Mouse (Mus musculus) limb, embryonic 11.5 days (tissue): ENCODE data around the gene Spaca3. TPM values are rescaled to one million over a fixed set of nuclear protein-coding genes. Genes with fewer than 3 reads are reported as not detected.

Experiments
- ATAC-seq: fragments of 200-750 bp; cut with Nextera tagmentation; 2 replicates; pipeline ENCODE4 v1.8.0; 2017; ENCODE audit warnings: low read depth; ENCODE audit not compliant: insufficient number of reproducible peaks, low FRiP score, low TSS enrichment
- DNase-seq: peaks from one replicate; pipeline ENCODE4 v3.0.0-alpha.2; 2015; ENCODE audit warnings: low spot score
- H3K27ac ChIP-seq: fragments of 300-500 bp; sonication (generic); replicated peaks from 2 replicates; pipeline ENCODE4 v1.5.1; 2014; ENCODE audit warnings: low read depth, mild to moderate bottlenecking, low read length
- H3K27me3 ChIP-seq: fragments of 300-500 bp; sonication (generic); 2 replicates; pipeline ENCODE4 v1.6.1; 2014; ENCODE audit warnings: mild to moderate bottlenecking, low read length, mixed read lengths; ENCODE audit not compliant: control insufficient read depth, insufficient read depth
- H3K36me3 ChIP-seq: fragments of 300-500 bp; sonication (generic); 2 replicates; pipeline ENCODE4 v1.6.1; 2014; ENCODE audit warnings: mild to moderate bottlenecking, low read length, moderate library complexity, mixed read lengths; ENCODE audit not compliant: control insufficient read depth, insufficient read depth
- H3K4me1 ChIP-seq: fragments of 300-500 bp; sonication (generic); 2 replicates; pipeline ENCODE4 v1.6.1; 2014; ENCODE audit warnings: low read length, mixed read lengths; ENCODE audit not compliant: control insufficient read depth, insufficient read depth
- H3K4me2 ChIP-seq: fragments of 300-500 bp; sonication (generic); 2 replicates; pipeline ENCODE4 v1.6.1; 2014; ENCODE audit warnings: low read depth, mild to moderate bottlenecking, moderate library complexity; ENCODE audit not compliant: severe bottlenecking
- H3K4me3 ChIP-seq: fragments of 300-500 bp; sonication (generic); 2 replicates; pipeline ENCODE4 v1.5.1; 2014; ENCODE audit warnings: low read depth, low read length
- H3K9ac ChIP-seq: fragments of 300-500 bp; sonication (generic); 2 replicates; pipeline ENCODE4 v1.6.1; 2014; ENCODE audit warnings: mild to moderate bottlenecking, low read length
- H3K9me3 ChIP-seq: fragments of 300-500 bp; sonication (generic); 2 replicates; pipeline ENCODE4 v1.6.1; 2016; ENCODE audit warnings: low read length; ENCODE audit not compliant: control insufficient read depth
- WGBS: fragments of 180-500 bp; shearing (Covaris S2); extraction: QIAGEN DNeasy Blood & Tissue Kit; methylation state at CpG from one replicate; pipeline ENCODE4 v1.1.7; 2014; 5-methylcytosine and 5-hydroxymethylcytosine counted together
- polyA plus RNA-seq: library from polyadenylated mRNA; unstranded; fragments of >200 nt; fragmentation: Nextera tagmentation; extraction: Ambion mirVana; gene quantifications from 2 replicates; pipeline ENCODE4 v1.2.1, GENCODE M21; 2014

Gene Spaca3
- polyA plus RNA-seq, 1 experiment from 2014 or later = not detected

DNA sequence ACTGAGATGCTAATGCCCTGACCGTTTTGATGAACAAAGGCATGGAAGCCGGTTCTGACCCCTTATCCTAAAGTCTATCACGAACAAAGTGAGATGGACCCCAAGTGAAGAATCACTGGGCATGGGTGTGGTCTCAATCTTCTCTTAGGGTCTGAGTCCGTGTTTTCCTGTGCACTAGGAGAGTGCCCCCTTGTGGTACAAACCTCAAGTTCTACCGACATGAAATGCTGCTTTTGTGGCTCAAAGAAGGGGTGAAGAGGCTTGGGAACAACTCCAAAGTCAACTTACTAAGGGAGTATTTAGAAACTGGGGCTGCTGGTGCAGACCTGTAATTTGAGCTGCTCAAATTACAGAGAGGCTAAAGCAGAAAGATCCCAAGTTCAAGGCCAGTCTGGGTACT, 6.3 kb upstream of the Spaca3 start:
- H3K4me2 ChIP-seq = no peak overlapping the region
- no peaks in the 10 kb centered on the region for H3K36me3 ChIP-seq
- H3K27me3 ChIP-seq = no peaks in the 10 kb centered on the region
- no peak overlapping the region for H3K27ac ChIP-seq
- no peak for ATAC-seq
- no peaks in the 10 kb centered on the region for H3K4me1 ChIP-seq
- WGBS = 45% methylated on average over 5 of the region's 5 CpGs
- no peak overlapping the region for H3K4me3 ChIP-seq
- H3K9me3 ChIP-seq = no peaks in the 10 kb centered on the region
- no peak overlapping the region for H3K9ac ChIP-seq
- DNase-seq = peak; percentile 34

DNA sequence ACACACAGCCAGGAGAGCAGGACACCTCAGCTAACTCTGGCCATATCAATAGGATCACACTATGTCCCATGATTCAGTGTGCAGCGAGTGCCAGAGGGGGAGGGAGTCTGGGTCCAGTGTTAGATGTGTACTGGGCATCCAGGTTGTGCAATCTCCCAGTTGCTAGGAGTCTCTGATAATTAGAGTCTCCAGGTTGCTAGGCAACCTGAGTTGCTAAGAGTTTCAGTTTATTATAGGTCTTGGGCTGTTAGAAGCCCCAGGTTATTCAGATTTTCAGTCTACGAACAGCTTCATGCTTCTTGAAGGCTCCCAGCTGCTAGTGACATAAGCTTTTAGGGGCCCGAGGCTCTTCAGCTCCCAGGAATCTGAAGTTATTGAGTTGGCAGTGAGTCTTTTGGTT, 5.2 kb upstream of the Spaca3 start:
- no peak overlapping the region for H3K4me3 ChIP-seq
- no peak for DNase-seq
- no peaks in the 10 kb centered on the region for H3K4me1 ChIP-seq
- H3K9ac ChIP-seq = no peak overlapping the region
- no peaks in the 10 kb centered on the region for H3K27me3 ChIP-seq
- no peaks in the 10 kb centered on the region for H3K36me3 ChIP-seq
- no peak overlapping the region for H3K27ac ChIP-seq
- no peak overlapping the region for H3K4me2 ChIP-seq
- 66% methylated on average over 3 of the region's 3 CpGs for WGBS
- ATAC-seq = no peak
- H3K9me3 ChIP-seq = no peaks in the 10 kb centered on the region

- H3K27me3 ChIP-seq = no peaks in the 10 kb centered on the region
- no peaks in the 10 kb centered on the region for H3K4me1 ChIP-seq
- H3K9ac ChIP-seq = no peak overlapping the region
- no peak overlapping the region for H3K4me2 ChIP-seq
- DNase-seq (no peak), ATAC-seq (no peak)
- H3K27ac ChIP-seq = no peak overlapping the region
- 85% methylated on average over 11 of the region's 11 CpGs for WGBS
- no peaks in the 10 kb centered on the region for H3K9me3 ChIP-seq
- no peaks in the 10 kb centered on the region for H3K36me3 ChIP-seq
- H3K4me3 ChIP-seq = no peak overlapping the region
Measured at GRCm38 (mm10) chr11:80854430-80854829, 3.7 kb upstream of the Spaca3 start.

DNA sequence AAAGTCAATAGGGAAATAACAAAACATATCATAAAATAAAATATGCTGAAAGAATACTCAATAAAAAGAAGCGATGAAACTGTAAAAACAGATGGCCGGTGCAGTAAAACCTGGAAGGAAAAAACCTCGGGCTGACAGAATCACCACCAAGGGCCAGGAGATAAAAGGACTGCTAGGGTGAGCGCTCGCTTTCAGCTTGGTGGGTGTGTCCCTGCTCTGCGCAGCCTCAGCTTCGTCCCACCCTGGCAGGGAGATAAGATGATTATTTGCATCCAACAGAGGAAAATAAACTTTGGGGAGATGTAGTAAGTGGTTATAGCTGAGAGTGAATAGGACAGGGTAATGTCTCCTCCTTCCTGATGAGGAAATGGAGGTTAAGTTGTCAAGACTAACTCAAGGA, 3.3 kb upstream of the Spaca3 start:
- Histone ChIP-seq H3K36me3 (no peaks in the 10 kb centered on the region), H3K4me1 (no peaks in the 10 kb centered on the region), H3K9ac (no peak overlapping the region), H3K4me3 (no peak overlapping the region), H3K27me3 (no peaks in the 10 kb centered on the region), H3K4me2 (no peak overlapping the region), H3K9me3 (no peaks in the 10 kb centered on the region), H3K27ac (no peak overlapping the region)
- WGBS = 59% methylated on average over 7 of the region's 7 CpGs
- DNase-seq (no peak), ATAC-seq (no peak)

DNA sequence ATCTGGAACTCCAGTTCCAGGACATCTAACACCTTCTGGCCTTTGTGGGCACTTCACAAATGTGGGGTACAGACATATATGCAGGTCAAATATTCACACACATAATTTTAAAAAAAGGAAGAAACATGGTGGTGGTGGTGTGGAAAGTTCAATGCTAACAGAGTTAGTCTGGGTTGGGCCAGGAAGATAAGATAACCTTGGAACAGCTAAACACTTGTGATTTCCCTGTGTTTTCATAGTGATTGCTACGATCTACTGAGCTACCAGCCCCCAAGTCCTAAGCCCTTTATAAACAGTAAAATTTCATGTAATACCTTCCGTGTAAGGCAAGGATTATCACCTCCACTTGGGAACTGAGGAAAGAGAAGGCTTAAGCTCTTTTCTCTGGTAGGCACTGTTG, 1.3 kb upstream of the Spaca3 start:
- WGBS = 86% methylated on average over 2 of the region's 2 CpGs
- H3K4me1 ChIP-seq = no peaks in the 10 kb centered on the region
- no peak for ATAC-seq

DNA sequence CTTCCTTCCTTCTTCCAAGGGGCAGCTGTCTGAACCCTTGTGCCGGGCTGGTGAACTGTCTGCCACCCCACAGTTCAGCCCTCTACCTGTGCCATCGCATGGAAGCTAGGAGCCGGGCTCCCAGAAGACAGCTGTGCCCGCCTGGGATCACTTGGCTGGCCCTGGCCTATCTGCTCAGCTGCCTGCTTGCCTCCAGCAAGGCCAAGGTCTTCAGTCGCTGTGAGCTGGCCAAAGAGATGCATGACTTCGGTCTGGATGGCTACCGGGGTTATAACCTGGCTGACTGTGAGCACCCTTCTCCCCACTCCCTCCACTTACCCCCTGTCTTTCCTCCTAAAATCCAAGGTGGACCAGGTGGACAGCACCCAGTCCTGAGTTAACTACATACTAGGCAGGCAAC, 4.8 kb downstream of the Spaca3 start:
- no peak for DNase-seq
- H3K4me3 ChIP-seq = no peak overlapping the region
- no peak overlapping the region for H3K4me2 ChIP-seq
- no peaks in the 10 kb centered on the region for H3K9me3 ChIP-seq
- H3K4me1 ChIP-seq = no peaks in the 10 kb centered on the region
- H3K27me3 ChIP-seq = no peaks in the 10 kb centered on the region
- no peak overlapping the region for H3K27ac ChIP-seq
- ATAC-seq = no peak
- H3K9ac ChIP-seq = no peak overlapping the region
- H3K36me3 ChIP-seq = no peaks in the 10 kb centered on the region
- WGBS = 88% methylated on average over 7 of the region's 7 CpGs

More for the DNA sequence above, 1.3 kb upstream of the Spaca3 start:
- H3K27me3 ChIP-seq = no peaks in the 10 kb centered on the region
- no peak overlapping the region for H3K4me3 ChIP-seq
- H3K9me3 ChIP-seq = no peaks in the 10 kb centered on the region
- no peak overlapping the region for H3K27ac ChIP-seq
- H3K4me2 ChIP-seq = no peak overlapping the region
- DNase-seq = no peak
- no peaks in the 10 kb centered on the region for H3K36me3 ChIP-seq
- no peak overlapping the region for H3K9ac ChIP-seq

DNA sequence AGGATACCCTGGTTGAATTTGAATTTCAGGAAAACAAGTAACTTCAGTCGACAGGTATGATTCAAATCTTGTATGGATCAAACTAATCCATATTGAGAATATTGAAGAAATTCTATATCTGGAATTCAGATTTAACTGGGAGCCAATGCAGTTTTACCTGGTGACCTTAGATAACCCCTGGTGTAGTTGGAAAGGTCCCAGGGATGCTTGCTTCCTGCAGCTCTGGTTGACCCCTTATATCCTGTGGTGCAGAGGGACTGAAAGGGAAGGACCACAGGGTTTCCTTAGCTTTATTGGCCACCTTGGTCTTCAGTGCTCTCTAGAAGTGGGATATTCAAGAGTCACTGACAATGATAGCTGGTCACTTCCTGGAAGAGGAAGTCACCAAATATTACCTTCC, 9.9 kb downstream of the Spaca3 start:
- 95% methylated on average over 1 of the region's 1 CpGs for WGBS
- ATAC-seq (no peak), DNase-seq (no peak)
- Histone ChIP-seq H3K4me1 (no peaks in the 10 kb centered on the region), H3K27me3 (no peaks in the 10 kb centered on the region), H3K4me2 (no peak overlapping the region), H3K36me3 (no peaks in the 10 kb centered on the region), H3K9me3 (no peaks in the 10 kb centered on the region), H3K4me3 (no peak overlapping the region), H3K27ac (no peak overlapping the region), H3K9ac (no peak overlapping the region)

- H3K4me1 ChIP-seq = no peaks in the 10 kb centered on the region
- H3K36me3 ChIP-seq = no peaks in the 10 kb centered on the region
- no peaks in the 10 kb centered on the region for H3K9me3 ChIP-seq
- H3K9ac ChIP-seq = no peak overlapping the region
- H3K4me3 ChIP-seq = no peak overlapping the region
- 61% methylated on average over 17 of the region's 17 CpGs for WGBS
- no peak overlapping the region for H3K4me2 ChIP-seq
- no peak for ATAC-seq
- no peaks in the 10 kb centered on the region for H3K27me3 ChIP-seq
- H3K27ac ChIP-seq = no peak overlapping the region
- peak; percentile 81 for DNase-seq
Measured at GRCm38 (mm10) chr11:80872509-80873474, 14.6 kb downstream of the Spaca3 start.
